Mouse (Mus musculus) urinary bladder, postnatal 25 days (tissue): Measurements from ENCODE around the gene Gm2888.
"Not testable (repeated sequence)": the region's sequence is repeated elsewhere in the genome, so short reads cannot be mapped to it uniquely, and the experiment has no call there.

Experiments
- DNase-seq: peaks from one replicate; pipeline ENCODE4 v3.0.0; 2022; ENCODE audit warnings: low spot score

Gene Gm2888

GRCm38 (mm10) chr14:3029702-3030101, at the start of gene Gm2888:
Gene Gm2888, plus strand, starts transcription at chr14:3030002.
- not testable (repeated sequence) for DNase-seq

GRCm38 (mm10) chr14:3048727-3049512, 19.1 kb downstream of the Gm2888 start, which contains the start of gene Gm2897:
Gene Gm2897, plus strand, starts transcription at chr14:3049285.
- DNase-seq, result not testable (repeated sequence)

- peak; percentile 6 for DNase-seq
These were observed 19.7 kb downstream of the Gm2888 start for GRCm38 (mm10) chr14:3049513-3049800.

- not testable (repeated sequence) for DNase-seq
These were observed 20.3 kb downstream of the Gm2888 start for GRCm38 (mm10) chr14:3050087-3050486.
